Mouse (Mus musculus) layer of hippocampus, postnatal 14 days (tissue): ENCODE measurements around the gene Csrp2. TPM values are rescaled to one million over a fixed set of nuclear protein-coding genes. Genes with fewer than 3 reads are reported as not detected.
A peak's percentile ranks its signal among the peaks of the same experiment; 100 is the strongest.

ENCODE experiments used
- DNase-seq, 2 experiments: peaks; one replicate each; pipeline ENCODE4 v3.0.0; 2021 to 2022; ENCODE audit warnings: low spot score in 2 of 2, mixed read lengths in 1 of 2
- total RNA-seq, 2 experiments: library from RNA; stranded (reverse); gene quantifications; 2 replicates each; pipeline ENCODE4 v1.2.3; 2021

Gene Csrp2
- total RNA-seq, 2 experiments from 2014 or later, result 40.3 to 59.2 TPM

DNA sequence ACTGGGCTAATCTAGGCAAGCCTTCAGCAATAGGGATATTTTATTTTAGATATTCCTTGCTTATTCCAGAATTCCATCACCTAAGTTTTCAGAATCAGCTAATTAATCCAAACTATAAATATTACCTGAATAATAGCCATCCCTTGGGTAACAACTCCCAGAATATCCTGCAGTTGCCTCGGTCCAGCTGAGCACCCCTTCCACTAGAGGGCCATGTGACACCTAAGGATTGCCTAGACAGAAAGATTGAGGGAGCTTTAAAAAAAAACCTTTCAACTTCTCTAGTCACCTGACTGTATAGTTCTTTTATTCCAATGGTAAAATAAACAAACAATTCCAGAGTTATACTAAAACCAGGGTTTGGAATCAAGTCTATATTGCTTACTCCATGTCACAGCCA, 42.6 kb downstream of the Csrp2 start:
- no peak for DNase-seq

- DNase-seq, result no peak
Observed at GRCm38 (mm10) chr10:110971044-110971443, 51.5 kb downstream of the Csrp2 start.

GRCm38 (mm10) chr10:110971483-110971882, 51.9 kb downstream of the Csrp2 start:
- no peak for DNase-seq

DNA sequence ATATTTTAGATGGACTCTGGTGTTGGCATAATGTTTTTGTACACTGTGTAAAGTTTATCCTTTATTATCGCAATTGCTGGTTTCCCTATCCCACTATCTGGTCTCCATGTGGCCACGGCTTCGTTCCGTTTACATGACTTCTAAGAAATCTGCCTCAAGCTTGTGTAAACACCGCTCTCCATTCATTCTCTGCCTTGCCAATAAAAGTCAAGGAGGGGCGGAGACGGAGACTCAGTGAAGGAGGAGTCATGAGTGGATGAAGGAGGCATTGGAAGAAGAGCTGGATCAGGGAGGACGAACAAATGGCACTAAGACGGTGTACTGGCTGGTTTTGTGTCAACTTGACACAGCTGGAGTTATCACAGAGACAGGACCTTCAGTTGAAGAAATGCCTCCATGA, 52.4 kb downstream of the Csrp2 start:
- no peak for DNase-seq

DNA sequence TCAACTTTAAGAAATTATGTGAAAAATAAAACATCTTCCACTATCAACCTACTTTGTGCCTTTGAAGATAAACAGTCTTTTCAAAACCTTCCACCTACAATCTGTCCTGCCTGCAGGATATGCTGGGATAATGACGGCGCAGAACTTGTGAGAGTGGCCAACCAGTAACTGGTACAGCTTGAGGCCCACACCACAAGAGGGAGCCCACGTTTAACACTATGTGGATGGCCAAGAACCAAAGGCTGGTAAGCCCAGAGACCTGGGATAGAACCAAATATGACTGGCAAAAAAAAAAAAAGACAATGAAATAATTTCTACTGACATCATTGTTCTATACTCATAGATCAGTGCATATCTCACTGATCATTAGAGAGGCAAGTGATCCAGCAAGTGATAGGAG, 54.9 kb downstream of the Csrp2 start:
- DNase-seq, result peak in 1 of 2 experiments; percentile 50

DNA sequence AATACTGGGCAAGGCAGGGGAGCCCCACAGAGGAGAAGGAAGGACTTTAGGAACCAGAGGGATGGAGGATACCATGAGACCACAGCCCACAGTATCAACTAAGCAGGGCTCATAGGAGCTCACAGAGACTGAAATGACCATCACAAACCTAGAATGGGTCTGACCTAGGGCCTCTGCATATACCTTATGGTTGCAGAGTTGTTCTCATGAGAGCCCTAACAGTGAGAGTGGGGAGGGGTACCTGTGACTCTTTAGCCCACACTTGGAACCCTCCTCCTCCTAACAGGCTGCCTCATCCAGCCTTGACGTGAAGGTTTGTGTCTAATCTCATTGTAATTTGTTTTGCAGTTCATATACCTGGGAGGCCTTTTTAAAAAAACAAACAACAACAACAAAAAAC, 55.3 kb downstream of the Csrp2 start:
- no peak for DNase-seq

GRCm38 (mm10) chr10:110976046-110976445, 56.5 kb downstream of the Csrp2 start:
- DNase-seq, result peak in 1 of 2 experiments; percentile 40

- DNase-seq, result no peak
Observed at GRCm38 (mm10) chr10:110977379-110977778, 57.8 kb downstream of the Csrp2 start.

GRCm38 (mm10) chr10:110979431-110979830, 59.8 kb downstream of the Csrp2 start:
- no peak for DNase-seq

- no peak for DNase-seq
Observed at GRCm38 (mm10) chr10:110980441-110980840, 60.9 kb downstream of the Csrp2 start.

DNA sequence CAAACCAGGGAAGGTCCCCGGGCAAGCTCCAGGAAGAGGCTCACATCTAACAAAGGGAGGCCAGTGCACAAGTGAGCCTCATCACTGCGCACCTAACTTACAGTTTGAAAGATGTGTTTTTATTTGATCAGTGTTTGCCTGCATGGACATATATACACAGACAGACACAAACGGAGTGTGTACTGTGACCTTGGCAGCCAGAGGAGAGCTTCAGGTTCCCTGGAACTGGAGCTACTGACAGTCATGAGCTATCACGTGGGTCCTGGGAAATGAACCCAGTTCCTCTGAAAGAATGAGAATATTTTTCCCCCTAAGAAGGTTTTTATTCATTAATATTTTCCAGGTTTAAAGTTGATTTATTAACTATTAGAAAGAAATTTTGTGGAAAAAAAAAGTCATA, 63.2 kb downstream of the Csrp2 start:
- no peak for DNase-seq

DNA sequence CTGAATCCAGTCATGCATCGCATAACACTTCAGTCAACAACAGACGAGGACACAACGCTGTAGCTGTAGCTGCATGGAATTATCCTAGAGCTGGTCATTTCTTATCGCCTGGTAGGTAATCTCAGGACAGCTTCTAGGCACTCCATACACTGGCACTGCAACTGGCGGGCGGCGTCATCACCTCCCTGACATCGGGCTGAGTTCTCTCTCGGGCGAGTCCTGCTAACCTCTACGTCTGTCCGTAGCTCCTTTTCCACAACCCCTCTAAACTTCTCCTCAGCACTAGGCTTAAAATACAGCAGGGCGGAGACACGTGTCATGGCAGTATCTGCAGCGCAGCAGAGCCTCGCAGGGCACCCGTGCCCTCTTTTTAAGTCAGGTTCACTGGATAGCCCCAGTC, 67.1 kb downstream of the Csrp2 start:
- DNase-seq, result no peak

Other genes starting within 250 kb of the Csrp2 start
- gene E2f7, start 174.3 kb upstream of the Csrp2 start, total RNA-seq, result 1 to 10 TPM in 1 of 2 experiments, under 1 TPM in 1; 0.62 to 1.2 TPM
- gene Zdhhc17, start 90.4 kb downstream of the Csrp2 start, total RNA-seq, result 10 to 100 TPM; 84.5 to 89.9 TPM
- gene Osbpl8, start 245.0 kb downstream of the Csrp2 start, total RNA-seq, result 10 to 100 TPM; 55.7 to 59.3 TPM